Mouse (Mus musculus) adipose tissue, adult 10 weeks (tissue): ENCODE data around the gene Rcc2. TPM values are rescaled to one million over a fixed set of nuclear protein-coding genes. Genes with fewer than 3 reads are reported as not detected.

Experiments used
- polyA plus RNA-seq: library from polyadenylated mRNA; stranded (reverse); fragments of 350-450 nt; fragmentation: Illumina TruSeq; extraction: RNeasy Lipid Tissue Mini Kit (QIAGEN cat#74804); gene quantifications from one replicate; pipeline ENCODE4 v1.2.3, GENCODE M21; 2014; ENCODE audit warnings: low read depth, low replicate concordance

The Rcc2 gene
- polyA plus RNA-seq: 46.1 TPM

DNA sequence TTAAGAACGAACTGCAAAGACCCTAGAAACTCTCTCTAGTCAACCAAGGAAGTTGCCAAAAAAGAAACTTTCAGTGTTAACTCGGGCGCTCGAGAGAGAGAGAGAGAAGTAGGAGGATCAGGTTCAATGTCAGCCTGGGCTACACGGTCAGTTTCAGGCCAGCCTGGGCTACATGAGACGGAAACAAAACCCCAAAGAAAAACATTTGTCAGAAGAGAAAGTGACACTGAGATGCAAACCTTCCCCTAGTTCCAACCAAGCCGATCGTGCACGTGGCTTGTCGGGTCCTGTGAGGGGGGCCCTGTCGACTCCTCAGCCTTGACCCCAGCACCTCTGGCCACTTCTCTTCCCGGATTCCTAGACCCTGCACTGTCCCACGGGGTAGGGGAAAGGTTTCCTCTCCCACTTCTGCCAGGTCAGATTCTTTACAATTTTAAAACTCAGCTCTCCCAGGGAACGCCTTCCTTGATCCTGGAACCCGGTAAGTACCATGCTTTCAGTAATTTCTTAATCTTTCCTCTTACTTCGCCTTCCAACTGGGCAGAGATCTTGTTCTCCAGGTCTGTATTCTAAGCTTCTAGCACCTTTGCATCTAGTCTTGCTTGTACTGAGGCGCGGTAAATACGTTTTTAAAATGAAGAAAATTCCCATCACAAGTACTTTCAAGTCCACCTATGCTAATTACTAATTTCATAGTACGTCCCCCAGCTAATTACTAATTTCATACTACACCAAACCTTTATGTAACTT is at the start of gene Rcc2:
TSS of gene Rcc2 (plus strand) at position 273 of the 750 bp plus-strand sequence.

DNA sequence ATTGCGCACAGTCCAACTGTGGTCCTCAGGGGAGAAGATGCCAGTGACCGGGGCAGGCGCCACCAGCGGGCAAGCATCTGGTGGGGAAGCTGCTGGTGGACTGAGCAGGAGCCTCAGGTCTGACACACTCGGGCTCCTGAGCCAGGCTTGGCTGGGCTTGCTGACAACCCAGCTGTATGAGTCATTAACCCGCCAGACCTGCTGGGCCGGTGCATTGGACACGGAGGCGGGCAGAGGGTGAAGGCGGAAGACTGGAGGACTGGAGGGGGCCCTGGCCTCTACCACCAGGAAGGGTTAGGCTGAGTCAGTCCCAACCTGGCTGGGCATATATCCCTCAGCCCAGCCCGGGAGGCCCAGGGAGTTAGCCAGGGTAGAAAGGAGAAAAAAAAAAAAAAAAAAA is 34.6 kb upstream of the Rcc2 start, which contains the start of gene Arhgef10l:
TSS of gene Arhgef10l (minus strand) at position 253 of the 400 bp plus-strand sequence.

DNA sequence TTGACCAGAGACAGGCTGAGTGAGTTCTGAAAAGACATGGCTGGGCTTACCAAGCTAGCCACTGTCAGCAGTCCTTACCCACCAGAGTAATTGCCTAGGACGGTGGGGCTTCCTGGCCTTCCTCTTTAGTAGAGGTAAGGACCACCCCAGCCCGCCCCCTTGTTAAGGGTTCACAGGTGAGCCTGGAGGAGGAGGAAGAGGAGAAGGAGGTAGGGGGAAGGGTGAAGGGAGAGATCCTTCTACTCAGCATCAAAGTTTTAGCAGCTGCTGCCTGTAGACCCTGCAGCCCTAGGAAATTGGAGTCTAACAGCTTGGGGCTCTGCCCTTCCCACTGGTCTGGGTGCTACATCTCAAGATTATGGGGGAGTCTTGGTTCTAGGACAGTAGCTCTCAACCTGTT is 42.2 kb downstream of the Rcc2 start, which contains the start of gene Padi6:
TSS of gene Padi6 (minus strand) at position 101 of the 400 bp plus-strand sequence.

Other genes with a start within 250 kb of the Rcc2 start
- 22.7 TPM for gene Arhgef10l, start 34.5 kb upstream of the Rcc2 start, polyA plus RNA-seq
- gene Padi6, start 42.1 kb downstream of the Rcc2 start, polyA plus RNA-seq: not detected
- 1.4 TPM for gene Padi4, start 73.7 kb downstream of the Rcc2 start, polyA plus RNA-seq
- 0.09 TPM for gene Padi3, start 110.1 kb downstream of the Rcc2 start, polyA plus RNA-seq
- gene Padi1, start 145.2 kb downstream of the Rcc2 start, polyA plus RNA-seq: 0.20 TPM
- 24.0 TPM for gene Padi2, start 205.8 kb downstream of the Rcc2 start, polyA plus RNA-seq